ENCODE assay signal across 7 mouse cellular contexts in the genomic region with DNA sequence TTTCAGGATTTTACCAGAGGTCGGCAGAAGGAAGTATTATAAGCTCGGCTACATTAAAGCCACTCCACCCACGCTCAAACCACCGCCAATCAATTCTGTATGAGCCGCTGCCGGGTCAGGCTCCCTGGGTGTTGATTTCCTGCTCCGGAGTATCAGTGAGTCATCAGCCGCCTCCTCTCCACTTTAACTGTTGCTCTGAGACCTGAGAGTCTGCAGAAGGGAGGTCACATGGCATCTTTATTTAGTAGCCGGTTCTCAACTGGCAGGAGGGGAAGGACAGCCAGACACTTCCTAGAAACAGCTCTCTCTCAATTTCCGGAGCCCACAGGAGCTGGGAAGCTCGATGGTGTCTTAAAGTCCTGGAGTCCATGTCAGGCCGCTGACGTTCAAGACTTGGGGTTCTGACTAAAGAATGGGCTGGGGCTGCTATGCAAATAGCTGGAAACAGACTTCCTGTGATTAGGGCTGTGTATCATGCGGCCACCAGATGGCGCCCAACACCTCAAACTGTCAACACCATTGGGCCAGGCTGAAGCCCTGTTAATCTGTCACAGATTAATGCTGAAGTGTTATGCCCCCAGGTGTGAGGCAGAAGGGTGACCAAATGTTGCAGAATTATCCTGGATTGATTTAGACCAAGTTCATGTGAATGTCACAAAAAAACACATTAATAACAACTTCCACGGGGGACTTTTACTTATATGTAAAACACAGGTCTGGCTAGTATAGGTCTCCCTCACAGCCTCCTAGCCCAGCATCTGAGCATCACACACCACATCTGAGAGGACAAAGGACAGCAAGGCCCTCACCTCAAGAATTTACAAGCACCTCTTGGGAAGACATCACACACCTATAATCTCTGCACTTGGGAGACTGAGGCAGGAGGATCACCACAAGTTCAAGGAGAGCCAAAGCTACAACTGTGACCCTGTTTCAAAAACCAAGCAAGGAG.
A peak's percentile ranks its signal among the peaks of the same experiment; 100 is the strongest.
DNase-seq lines count a peak whose midpoint lies in the region; ATAC-seq lines count a peak whose summit lies in the region.

No protein-coding gene starts in this region.

- peaks cover 10% of the 10 kb centered on the region for H3K4me1 ChIP-seq in intestine, embryonic 14.5 days (replicated peaks; ENCODE audit: control insufficient read depth, insufficient read depth, low read length)

- ATAC-seq in intestine, embryonic 14.5 days (replicated peaks; ENCODE audit: low FRiP score, low TSS enrichment, low read depth): peak; percentile 85

- 8% methylated on average over 16 of the region's 16 CpGs for WGBS in intestine, embryonic 14.5 days

- DNase-seq in adrenal gland, adult 18-20 months (ENCODE audit: low spot score in 2 of 2): peak; percentile 77 to 82
- peak; percentile 92 for DNase-seq in embryo, embryonic 10.5 days (ENCODE audit: low spot score)
- DNase-seq in gastrocnemius, postnatal 25 days: peak; percentile 71
- peak; percentile 95 for DNase-seq in intestine, embryonic 14.5 days (ENCODE audit: low spot score)
- peak; percentile 86 to 89 for DNase-seq in left cerebral cortex, postnatal 14 days (ENCODE audit: low spot score in 2 of 2)
- DNase-seq in mesoderm, embryonic 11.5 days (ENCODE audit: low read depth, low spot score): peak; percentile 88
- DNase-seq in right cerebral cortex, postnatal 36 days (ENCODE audit: low spot score in 2 of 2): peak; percentile 67 to 78

- intact Hi-C loops in left cerebral cortex, postnatal 14 days (cut with DNase I): loop anchor here (2.0 to 10.0 kb wide), 2 partner anchors 94 to 258 kb away; partner anchors contain the start of gene Gbx1

- H3K27ac ChIP-seq in intestine, embryonic 14.5 days (ENCODE audit: low read depth): peak overlapping the region; percentile 52; the same call in 1 of the 2 replicates

- H3K27me3 ChIP-seq in intestine, embryonic 14.5 days (replicated peaks; ENCODE audit: control insufficient read depth, insufficient read depth, low read length): no peaks in the 10 kb centered on the region

- H3K4me3 ChIP-seq in intestine, embryonic 14.5 days (ENCODE audit: low read depth, low read length): peak overlapping the region; percentile 20; the same call in 1 of the 2 replicates

- H3K9me3 ChIP-seq in intestine, embryonic 14.5 days (ENCODE audit: control insufficient read depth, low read length): no peaks in the 10 kb centered on the region

- H3K4me2 ChIP-seq in intestine, embryonic 14.5 days (ENCODE audit: low read length): peak overlapping the region; percentile 53

- H3K9ac ChIP-seq in intestine, embryonic 14.5 days (ENCODE audit: low read length): no peak overlapping the region

- no peaks in the 10 kb centered on the region for H3K36me3 ChIP-seq in intestine, embryonic 14.5 days (ENCODE audit: control insufficient read depth, insufficient read depth, low read length)

Comparison
In these comparisons a context has a peak if more than half of its experiments do, and no peak if none do; other contexts are left out.
1. Peak in every context shown above with its lines: DNase-seq, ATAC-seq, H3K4me3 ChIP-seq and H3K27ac ChIP-seq.